Mouse (Mus musculus): ENCODE measurements around the gene Rdm1. TPM values are rescaled to one million over a fixed set of nuclear protein-coding genes. Genes with fewer than 3 reads are reported as not detected.
"Not testable (repeated sequence)": the region's sequence is repeated elsewhere in the genome, so short reads cannot be mapped to it uniquely, and the experiment has no call there.

Gene Rdm1
- polyA plus RNA-seq, 1 experiment from 2014 or later = 30.8 TPM

- ATAC-seq (replicated peaks; ENCODE audit: low FRiP score, low TSS enrichment, low read depth) (no peak), DNase-seq (ENCODE audit: low spot score) (peak; percentile 80)
- Histone ChIP-seq H3K4me2 (ENCODE audit: low read length) (no peak overlapping the region), H3K36me3 (ENCODE audit: control insufficient read depth, insufficient read depth, low read length) (no peaks in the 10 kb centered on the region), H3K27ac (ENCODE audit: low read depth) (no peak overlapping the region), H3K4me3 (ENCODE audit: low read depth, low read length) (no peak overlapping the region), H3K27me3 (replicated peaks; ENCODE audit: control insufficient read depth, insufficient read depth, low read length) (no peaks in the 10 kb centered on the region), H3K9me3 (ENCODE audit: control insufficient read depth, low read length) (no peaks in the 10 kb centered on the region), H3K9ac (ENCODE audit: low read length) (no peak overlapping the region), H3K4me1 (replicated peaks; ENCODE audit: control insufficient read depth, insufficient read depth, low read length) (no peaks in the 10 kb centered on the region)
- 24% methylated on average over 5 of the region's 5 CpGs for WGBS
These were observed 37.6 kb upstream of the Rdm1 start for GRCm38 (mm10) chr11:101589444-101589843.

GRCm38 (mm10) chr11:101589989-101590624 lies 36.9 kb upstream of the Rdm1 start:
- Histone ChIP-seq H3K9me3 (ENCODE audit: control insufficient read depth, low read length) (no peaks in the 10 kb centered on the region), H3K4me3 (ENCODE audit: low read depth, low read length) (no peak overlapping the region), H3K9ac (ENCODE audit: low read length) (no peak overlapping the region), H3K27me3 (replicated peaks; ENCODE audit: control insufficient read depth, insufficient read depth, low read length) (no peaks in the 10 kb centered on the region), H3K4me2 (ENCODE audit: low read length) (no peak overlapping the region), H3K27ac (ENCODE audit: low read depth) (no peak overlapping the region), H3K36me3 (ENCODE audit: control insufficient read depth, insufficient read depth, low read length) (no peaks in the 10 kb centered on the region), H3K4me1 (replicated peaks; ENCODE audit: control insufficient read depth, insufficient read depth, low read length) (no peaks in the 10 kb centered on the region)
- DNase-seq (ENCODE audit: low spot score) (no peak), ATAC-seq (replicated peaks; ENCODE audit: low FRiP score, low TSS enrichment, low read depth) (no peak)
- WGBS = 65% methylated on average over 12 of the region's 12 CpGs

- no peaks in the 10 kb centered on the region for H3K4me1 ChIP-seq (replicated peaks; ENCODE audit: control insufficient read depth, insufficient read depth, low read length)
- DNase-seq (ENCODE audit: low spot score) (no peak), ATAC-seq (replicated peaks; ENCODE audit: low FRiP score, low TSS enrichment, low read depth) (no peak)
- no peak within 1 kb of the TSS for H3K9ac ChIP-seq (ENCODE audit: low read length)
- H3K36me3 ChIP-seq (ENCODE audit: control insufficient read depth, insufficient read depth, low read length) = no peaks in the 10 kb centered on the region
- H3K27ac ChIP-seq (ENCODE audit: low read depth) = no peak within 1 kb of the TSS
- H3K9me3 ChIP-seq (ENCODE audit: control insufficient read depth, low read length) = no peaks in the 10 kb centered on the region
- no peak within 1 kb of the TSS for H3K4me2 ChIP-seq (ENCODE audit: low read length)
- WGBS = 74% methylated on average over 6 of the region's 6 CpGs
- H3K27me3 ChIP-seq (replicated peaks; ENCODE audit: control insufficient read depth, insufficient read depth, low read length) = no peaks in the 10 kb centered on the region
- no peak within 1 kb of the TSS for H3K4me3 ChIP-seq (ENCODE audit: low read depth, low read length)
These were observed 27.8 kb upstream of the Rdm1 start, which contains the start of gene Gm11634 for GRCm38 (mm10) chr11:101599156-101599555. TSS of gene Gm11634 (minus strand) at chr11:101599256.

- Histone ChIP-seq H3K27ac (ENCODE audit: low read depth) (no peak overlapping the region), H3K27me3 (replicated peaks; ENCODE audit: control insufficient read depth, insufficient read depth, low read length) (no peaks in the 10 kb centered on the region), H3K9ac (ENCODE audit: low read length) (no peak overlapping the region), H3K4me2 (ENCODE audit: low read length) (no peak overlapping the region), H3K4me1 (replicated peaks; ENCODE audit: control insufficient read depth, insufficient read depth, low read length) (no peaks in the 10 kb centered on the region), H3K4me3 (ENCODE audit: low read depth, low read length) (no peak overlapping the region), H3K9me3 (ENCODE audit: control insufficient read depth, low read length) (no peaks in the 10 kb centered on the region), H3K36me3 (ENCODE audit: control insufficient read depth, insufficient read depth, low read length) (no peaks in the 10 kb centered on the region)
- 4% methylated on average over 3 of the region's 3 CpGs for WGBS
- DNase-seq (ENCODE audit: low spot score) = peak; percentile 91
- ATAC-seq (replicated peaks; ENCODE audit: low FRiP score, low TSS enrichment, low read depth) = no peak
These were observed 24.5 kb upstream of the Rdm1 start for GRCm38 (mm10) chr11:101602491-101602890.

GRCm38 (mm10) chr11:101604116-101604515 lies 22.9 kb upstream of the Rdm1 start:
- DNase-seq (ENCODE audit: low spot score) (no peak), ATAC-seq (replicated peaks; ENCODE audit: low FRiP score, low TSS enrichment, low read depth) (no peak)
- H3K36me3 ChIP-seq (ENCODE audit: control insufficient read depth, insufficient read depth, low read length) = no peaks in the 10 kb centered on the region
- no peaks in the 10 kb centered on the region for H3K4me1 ChIP-seq (replicated peaks; ENCODE audit: control insufficient read depth, insufficient read depth, low read length)
- H3K4me3 ChIP-seq (ENCODE audit: low read depth, low read length) = no peak overlapping the region
- no peak overlapping the region for H3K9ac ChIP-seq (ENCODE audit: low read length)
- peak overlapping the region; percentile 40 for H3K4me2 ChIP-seq (ENCODE audit: low read length)
- 7% methylated on average over 3 of the region's 3 CpGs for WGBS
- no peaks in the 10 kb centered on the region for H3K27me3 ChIP-seq (replicated peaks; ENCODE audit: control insufficient read depth, insufficient read depth, low read length)
- no peaks in the 10 kb centered on the region for H3K9me3 ChIP-seq (ENCODE audit: control insufficient read depth, low read length)
- H3K27ac ChIP-seq (ENCODE audit: low read depth) = no peak overlapping the region

GRCm38 (mm10) chr11:101604531-101605453 lies 22.2 kb upstream of the Rdm1 start:
- H3K27me3 ChIP-seq (replicated peaks; ENCODE audit: control insufficient read depth, insufficient read depth, low read length); H3K9me3 ChIP-seq (ENCODE audit: control insufficient read depth, low read length); H3K9ac ChIP-seq (ENCODE audit: low read length); H3K36me3 ChIP-seq (ENCODE audit: control insufficient read depth, insufficient read depth, low read length); H3K4me1 ChIP-seq (replicated peaks; ENCODE audit: control insufficient read depth, insufficient read depth, low read length): not testable (repeated sequence)
- Histone ChIP-seq H3K4me2 (ENCODE audit: low read length) (peak overlapping the region; percentile 40), H3K4me3 (ENCODE audit: low read depth, low read length) (peak overlapping the region; percentile 20; the same call in 1 of the 2 replicates), H3K27ac (ENCODE audit: low read depth) (peak overlapping the region; percentile 77)
- peak; percentile 74 for ATAC-seq (replicated peaks; ENCODE audit: low FRiP score, low TSS enrichment, low read depth)
- peak; percentile 88 for DNase-seq (ENCODE audit: low spot score)
- WGBS = 2% methylated on average over 30 of the region's 30 CpGs

GRCm38 (mm10) chr11:101607134-101607533 lies 19.9 kb upstream of the Rdm1 start:
- not testable (repeated sequence) for H3K4me3 ChIP-seq (ENCODE audit: low read depth, low read length); H3K4me1 ChIP-seq (replicated peaks; ENCODE audit: control insufficient read depth, insufficient read depth, low read length); H3K27ac ChIP-seq (ENCODE audit: low read depth); H3K27me3 ChIP-seq (replicated peaks; ENCODE audit: control insufficient read depth, insufficient read depth, low read length); H3K9ac ChIP-seq (ENCODE audit: low read length); H3K4me2 ChIP-seq (ENCODE audit: low read length); H3K9me3 ChIP-seq (ENCODE audit: control insufficient read depth, low read length); ATAC-seq (replicated peaks; ENCODE audit: low FRiP score, low TSS enrichment, low read depth); H3K36me3 ChIP-seq (ENCODE audit: control insufficient read depth, insufficient read depth, low read length); DNase-seq (ENCODE audit: low spot score)
- 81% methylated on average over 4 of the region's 4 CpGs for WGBS

GRCm38 (mm10) chr11:101610445-101610844 lies 16.6 kb upstream of the Rdm1 start:
- Histone ChIP-seq H3K4me2 (ENCODE audit: low read length) (peak overlapping the region; percentile 7; the same call in 1 of the 2 replicates), H3K36me3 (ENCODE audit: control insufficient read depth, insufficient read depth, low read length) (no peaks in the 10 kb centered on the region), H3K27ac (ENCODE audit: low read depth) (no peak overlapping the region), H3K27me3 (replicated peaks; ENCODE audit: control insufficient read depth, insufficient read depth, low read length) (no peaks in the 10 kb centered on the region), H3K9me3 (ENCODE audit: control insufficient read depth, low read length) (no peaks in the 10 kb centered on the region), H3K4me1 (replicated peaks; ENCODE audit: control insufficient read depth, insufficient read depth, low read length) (no peaks in the 10 kb centered on the region), H3K9ac (ENCODE audit: low read length) (no peak overlapping the region), H3K4me3 (ENCODE audit: low read depth, low read length) (no peak overlapping the region)
- ATAC-seq (replicated peaks; ENCODE audit: low FRiP score, low TSS enrichment, low read depth) = no peak
- DNase-seq (ENCODE audit: low spot score) = no peak
- 20% methylated on average over 11 of the region's 11 CpGs for WGBS
